Mouse (Mus musculus) embryo, embryonic 11.5 days (tissue): ENCODE results near the gene Vmp1.

Experiments
- DNase-seq: peaks from one replicate; pipeline ENCODE4 v3.0.0-alpha.2; 2012; ENCODE audit warnings: low read depth, low spot score

The Vmp1 gene

GRCm38 (mm10) chr11:86602116-86602515 lies 81.5 kb downstream of the Vmp1 start:
- DNase-seq: no peak

GRCm38 (mm10) chr11:86600209-86600557 lies 83.5 kb downstream of the Vmp1 start:
- no peak for DNase-seq

GRCm38 (mm10) chr11:86599378-86600208 lies 84.0 kb downstream of the Vmp1 start:
- DNase-seq: no peak

- DNase-seq: no peak
Measured at GRCm38 (mm10) chr11:86598572-86598971, 85.1 kb downstream of the Vmp1 start.

GRCm38 (mm10) chr11:86598154-86598553 lies 85.5 kb downstream of the Vmp1 start:
- no peak for DNase-seq

GRCm38 (mm10) chr11:86596976-86597375 lies 86.7 kb downstream of the Vmp1 start:
- DNase-seq: no peak

GRCm38 (mm10) chr11:86596187-86596960 lies 87.3 kb downstream of the Vmp1 start:
- DNase-seq: no peak

GRCm38 (mm10) chr11:86595366-86595765 lies 88.3 kb downstream of the Vmp1 start:
- DNase-seq: no peak

GRCm38 (mm10) chr11:86594188-86594876 lies 89.3 kb downstream of the Vmp1 start:
- DNase-seq: no peak

- DNase-seq: no peak
Measured at GRCm38 (mm10) chr11:86593443-86593842, 90.2 kb downstream of the Vmp1 start.

GRCm38 (mm10) chr11:86592993-86593392 lies 90.6 kb downstream of the Vmp1 start:
- DNase-seq: no peak

GRCm38 (mm10) chr11:86591931-86592616 lies 91.6 kb downstream of the Vmp1 start:
- DNase-seq: no peak

GRCm38 (mm10) chr11:86591301-86591845 lies 92.3 kb downstream of the Vmp1 start:
- no peak for DNase-seq

- DNase-seq: no peak
Measured at GRCm38 (mm10) chr11:86590579-86590978, 93.1 kb downstream of the Vmp1 start.

GRCm38 (mm10) chr11:86590066-86590465 lies 93.6 kb downstream of the Vmp1 start:
- DNase-seq: no peak

- no peak for DNase-seq
Measured at GRCm38 (mm10) chr11:86588583-86589298, 94.9 kb downstream of the Vmp1 start.

- DNase-seq: no peak
Measured at GRCm38 (mm10) chr11:86587830-86588229, 95.8 kb downstream of the Vmp1 start.

- no peak for DNase-seq
Measured at GRCm38 (mm10) chr11:86586868-86587792, 96.5 kb downstream of the Vmp1 start.

GRCm38 (mm10) chr11:86586177-86586867 lies 97.3 kb downstream of the Vmp1 start:
- no peak for DNase-seq
